Mouse (Mus musculus): ENCODE results near the gene Csf3.

- TF ChIP-seq GATA1 (IDR thresholded peaks at IDR 0.05; ENCODE audit: borderline replicate concordance, low read length): no peak
- TF ChIP-seq FLI1 (IDR thresholded peaks at IDR 0.05; ENCODE audit: low read length): no peak
Observed at GRCm38 (mm10) chr11:98680023-98680422, 21.0 kb upstream of the Csf3 start.

Data from megakaryocyte, embryonic 14.5 days (primary cell).